ENCODE assay signal across 8 mouse cellular contexts in the genomic region with DNA sequence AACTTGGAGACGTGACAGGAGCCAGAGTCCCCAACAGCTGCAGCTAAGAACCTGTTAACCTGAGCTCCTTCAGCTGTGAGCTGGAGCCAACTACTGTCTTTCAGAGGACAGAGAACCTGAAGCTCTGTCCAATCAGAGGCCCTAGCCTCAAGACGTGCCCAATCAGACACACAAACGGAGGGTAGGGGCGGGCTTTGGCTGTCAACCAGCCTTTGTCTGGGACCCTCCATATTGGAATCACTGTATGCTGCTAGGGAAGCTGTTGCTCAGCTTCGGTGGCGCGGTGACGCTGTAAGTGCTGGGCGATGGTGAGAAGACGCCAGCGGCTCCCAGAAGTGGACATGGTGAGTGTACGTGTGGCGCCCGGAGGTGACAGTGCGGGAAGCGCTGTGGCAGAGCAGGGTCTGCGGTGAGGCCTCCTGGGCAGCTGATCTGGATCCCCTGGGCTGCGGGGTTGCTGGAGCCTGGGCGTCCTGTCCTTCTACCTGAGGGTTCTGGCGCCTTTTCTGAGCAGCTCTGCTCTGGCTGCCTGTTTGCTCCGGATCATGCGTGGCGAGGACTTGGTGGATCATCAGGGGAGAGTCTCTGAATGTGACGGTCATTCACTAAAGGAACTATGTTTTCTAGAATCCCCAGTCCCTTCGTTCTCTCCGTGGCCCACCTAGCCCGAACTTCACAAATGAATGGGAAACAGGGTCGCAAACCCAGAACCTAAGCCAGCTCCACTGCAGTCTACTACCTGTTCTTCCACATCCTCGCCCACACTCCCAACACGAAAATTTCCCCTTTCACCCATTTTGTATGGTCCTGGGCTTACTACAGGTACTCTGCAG. TPM values are rescaled to one million over a fixed set of nuclear protein-coding genes. Genes with fewer than 3 reads are reported as not detected.
A peak's percentile ranks its signal among the peaks of the same experiment; 100 is the strongest.
DNase-seq lines count a peak whose midpoint lies in the region; ATAC-seq lines count a peak whose summit lies in the region.

A gene (plus strand): TSS at position 215 of the 833 bp plus-strand sequence.

- H3K4me3 ChIP-seq in intestine, embryonic 14.5 days (ENCODE audit: low read depth, low read length) = peak within 1 kb of the TSS; percentile 75

- H3K4me1 ChIP-seq in intestine, embryonic 14.5 days (replicated peaks; ENCODE audit: control insufficient read depth, insufficient read depth, low read length) = peaks cover 18% of the 10 kb centered on the region

- WGBS in intestine, embryonic 14.5 days = 2% methylated on average over 30 of the region's 30 CpGs

- ATAC-seq in intestine, embryonic 14.5 days (replicated peaks; ENCODE audit: low FRiP score, low TSS enrichment, low read depth) = peak; percentile 90

- peak within 1 kb of the TSS; percentile 85 for H3K9ac ChIP-seq in intestine, embryonic 14.5 days (ENCODE audit: low read length)

- peak within 1 kb of the TSS; percentile 89 for H3K27ac ChIP-seq in intestine, embryonic 14.5 days (ENCODE audit: low read depth)

- DNase-seq in adrenal gland, adult 18-20 months (ENCODE audit: low spot score in 2 of 2) = peak; percentile 78 to 82
- DNase-seq in embryo, embryonic 11 days = peak; percentile 95
- DNase-seq in gastrocnemius, postnatal 25 days = peak; percentile 91
- DNase-seq in intestine, embryonic 14.5 days (ENCODE audit: low spot score) = peak; percentile 95
- DNase-seq in left cerebral cortex, postnatal 14 days (ENCODE audit: low spot score in 2 of 2) = peak; percentile 95 to 98
- DNase-seq in mesoderm, embryonic 11.5 days (ENCODE audit: low read depth, low spot score) = peak; percentile 94
- DNase-seq in right cerebral cortex, postnatal 36 days (ENCODE audit: low spot score in 2 of 2) = peak; percentile 93 to 95
- DNase-seq in yolk sac, embryonic 10.5 days (ENCODE audit: low spot score) = peak; percentile 93

- H3K36me3 ChIP-seq in intestine, embryonic 14.5 days (ENCODE audit: control insufficient read depth, insufficient read depth, low read length) = peaks cover 5% of the 10 kb centered on the region; the same call in 1 of the 2 replicates

- intact Hi-C loops in left cerebral cortex, postnatal 14 days (cut with DNase I) = no loop called here

- peak within 1 kb of the TSS; percentile 86 for H3K4me2 ChIP-seq in intestine, embryonic 14.5 days (ENCODE audit: low read length)

- H3K9me3 ChIP-seq in intestine, embryonic 14.5 days (ENCODE audit: control insufficient read depth, low read length) = peaks cover 6% of the 10 kb centered on the region; the same call in 1 of the 2 replicates

- no peaks in the 10 kb centered on the region for H3K27me3 ChIP-seq in intestine, embryonic 14.5 days (replicated peaks; ENCODE audit: control insufficient read depth, insufficient read depth, low read length)

RNA-seq across cellular contexts. Expression of the gene that starts here (rescaled TPM):
- 1 to 10 TPM; 4.3 to 5.0 TPM for total RNA-seq in adrenal gland, adult 18-20 months (2021)
- total RNA-seq in gastrocnemius, postnatal 25 days (2021) = 1 to 10 TPM; 2.5 to 2.6 TPM
- polyA plus RNA-seq in intestine, embryonic 14.5 days (2014; fragmentation: Nextera tagmentation; extraction: Ambion mirVana) = 11.1 and 12.1 TPM in 2 replicates
- total RNA-seq in left cerebral cortex, postnatal 14 days (2021) = 10 to 100 TPM; 11.5 to 12.3 TPM

Comparison
In these comparisons a context has a peak if more than half of its experiments do, and no peak if none do; other contexts are left out.
1. Peak in every context shown above with its lines: DNase-seq, ATAC-seq, H3K4me3 ChIP-seq and H3K27ac ChIP-seq.